Comparison of ENCODE assay signal across 30 mouse cellular contexts in genomic region chr10:88427998-88428397, GRCm38 (mm10). TPM values are rescaled to one million over a fixed set of nuclear protein-coding genes. Genes with fewer than 3 reads are reported as not detected.
DNase-seq lines count a peak whose midpoint lies in the region; ATAC-seq lines count a peak whose summit lies in the region.
"Had no signal": no experiment of that assay in that cellular context is flagged by ENCODE, and none has a peak within 500 bp of the region (broad histone marks: within the 10 kb centered on the region; RNA-seq: fewer than 3 reads in every experiment).

No protein-coding gene starts in this region.

- H3K36me3 ChIP-seq in midbrain, embryonic 16.5 days (ENCODE audit: control insufficient read depth, insufficient read depth, low read length), result peaks cover 33% of the 10 kb centered on the region
- no peaks in the 10 kb centered on the region for H3K36me3 ChIP-seq in heart, embryonic 11.5 days (ENCODE audit: control insufficient read depth, insufficient read depth, low read length)

- H3K4me2 ChIP-seq in midbrain, embryonic 16.5 days (ENCODE audit: low read length), result no peak overlapping the region
- H3K4me2 ChIP-seq in heart, embryonic 11.5 days, result no peak overlapping the region
- H3K4me2 ChIP-seq: embryonic facial prominence, embryonic 13.5 days; forebrain, embryonic 12.5 days; forebrain, embryonic 15.5 days; heart, embryonic 13.5 days; hindbrain, embryonic 12.5 days; hindbrain, embryonic 15.5 days had no signal

- H3K27me3 ChIP-seq in midbrain, embryonic 16.5 days (ENCODE audit: control insufficient read depth, insufficient read depth, low read depth, low read length), result no peaks in the 10 kb centered on the region
- no peaks in the 10 kb centered on the region for H3K27me3 ChIP-seq in heart, embryonic 11.5 days (ENCODE audit: control insufficient read depth, insufficient read depth, low read length)
- H3K27me3 ChIP-seq: CH12.LX; embryonic facial prominence, embryonic 13.5 days; forebrain, embryonic 12.5 days; forebrain, embryonic 15.5 days; heart, embryonic 13.5 days; hindbrain, embryonic 12.5 days; hindbrain, embryonic 15.5 days; Patski had no signal

- H3K9ac ChIP-seq in midbrain, embryonic 16.5 days (ENCODE audit: low read depth, low read length), result no peak overlapping the region
- H3K9ac ChIP-seq in heart, embryonic 11.5 days (ENCODE audit: low read depth, low read length), result no peak overlapping the region
- H3K9ac ChIP-seq: embryonic facial prominence, embryonic 13.5 days; forebrain, embryonic 12.5 days; forebrain, embryonic 15.5 days; heart, embryonic 13.5 days; hindbrain, embryonic 12.5 days; hindbrain, embryonic 15.5 days had no signal

- DNase-seq in 416B (ENCODE audit: low read depth), result peak; percentile 45
- peak; percentile 82 for DNase-seq in CD4-positive helper T cell, adult 2 months (ENCODE audit: low read depth, low spot score)
- DNase-seq in induced T-regulatory cell, adult 2 months (ENCODE audit: low read depth), result peak; percentile 65
- peak; percentile 21 for DNase-seq in naive thymus-derived CD4-positive, alpha-beta T cell, adult 2 months (ENCODE audit: low read depth)
- no peak for DNase-seq in left cerebral cortex, adult 9 months (ENCODE audit: low spot score in 2 of 2)
- DNase-seq in gastrocnemius, adult 18-20 months (ENCODE audit: low spot score), result no peak
- DNase-seq: adrenal gland, adult 8-10 months; adrenal gland, postnatal 25 days; cerebellum, adult 11-12 months; cerebellum, adult 8-10 months; cerebellum, postnatal 10 days; cerebellum, postnatal 36 days; embryo, embryonic 11 days; gastrocnemius, postnatal 10 days; gastrocnemius, postnatal 36 days; heart, postnatal 14 days had no signal

- H3K27ac ChIP-seq in midbrain, embryonic 16.5 days (ENCODE audit: low read length), result no peak overlapping the region
- H3K27ac ChIP-seq in heart, embryonic 11.5 days (ENCODE audit: low read depth, low read length), result no peak overlapping the region
- H3K27ac ChIP-seq: embryonic facial prominence, embryonic 10.5 days; embryonic facial prominence, embryonic 13.5 days; forebrain, embryonic 12.5 days; forebrain, embryonic 15.5 days; heart, embryonic 13.5 days; hindbrain, embryonic 12.5 days; hindbrain, embryonic 15.5 days had no signal

- no peak for ATAC-seq in midbrain, embryonic 16.5 days
- ATAC-seq in heart, embryonic 11.5 days (replicated peaks; ENCODE audit: insufficient number of reproducible peaks, low FRiP score, low TSS enrichment), result no peak
- ATAC-seq: forebrain, embryonic 15.5 days; Patski had no signal

- H3K4me1 ChIP-seq in midbrain, embryonic 16.5 days (ENCODE audit: control insufficient read depth, insufficient read depth, low read length), result no peaks in the 10 kb centered on the region
- H3K4me1 ChIP-seq in heart, embryonic 11.5 days (ENCODE audit: control insufficient read depth, insufficient read depth, low read length), result no peaks in the 10 kb centered on the region
- H3K4me1 ChIP-seq: embryonic facial prominence, embryonic 10.5 days; embryonic facial prominence, embryonic 13.5 days; forebrain, embryonic 12.5 days; forebrain, embryonic 15.5 days; heart, embryonic 13.5 days; hindbrain, embryonic 12.5 days; hindbrain, embryonic 15.5 days had no signal

- 92% methylated on average over 6 of the region's 6 CpGs for WGBS in midbrain, embryonic 16.5 days
- WGBS in heart, embryonic 11.5 days (ENCODE audit: insufficient replicate concordance), result 85% methylated on average over 6 of the region's 6 CpGs

- H3K9me3 ChIP-seq in midbrain, embryonic 16.5 days (replicated peaks; ENCODE audit: control insufficient read depth, low read length, poor library complexity, severe bottlenecking), result no peaks in the 10 kb centered on the region
- H3K9me3 ChIP-seq in heart, embryonic 11.5 days (replicated peaks; ENCODE audit: control insufficient read depth, low read length), result no peaks in the 10 kb centered on the region
- H3K9me3 ChIP-seq: embryonic facial prominence, embryonic 10.5 days; embryonic facial prominence, embryonic 13.5 days; forebrain, embryonic 12.5 days; forebrain, embryonic 15.5 days; G1E; heart, embryonic 13.5 days; hindbrain, embryonic 12.5 days; hindbrain, embryonic 15.5 days had no signal

- no peak overlapping the region for H3K4me3 ChIP-seq in midbrain, embryonic 16.5 days (ENCODE audit: low read depth, low read length)
- no peak overlapping the region for H3K4me3 ChIP-seq in heart, embryonic 11.5 days (ENCODE audit: low read depth, low read length)
- H3K4me3 ChIP-seq: embryonic facial prominence, embryonic 10.5 days; embryonic facial prominence, embryonic 13.5 days; erythroblast, embryonic 14.5 days; forebrain, embryonic 12.5 days; forebrain, embryonic 15.5 days; heart, embryonic 13.5 days; hindbrain, embryonic 12.5 days; hindbrain, embryonic 15.5 days had no signal

RNA-seq across cellular contexts. Expression of gene Sycp3, which starts 31.4 kb away (rescaled TPM):
- polyA plus RNA-seq in midbrain, embryonic 16.5 days (2015; fragmentation: Nextera tagmentation; extraction: Ambion mirVana), result 0.51 and 0.72 TPM in 2 replicates
- total RNA-seq in gastrocnemius, adult 18-20 months (2021), result under 1 TPM in 1 of 2 experiments, not detected in 1; 0.24 TPM
- 0.29 and 0.44 TPM in 2 replicates for polyA plus RNA-seq in heart, embryonic 11.5 days (2014; fragmentation: Nextera tagmentation; extraction: Ambion mirVana)
- total RNA-seq: CH12.LX; gastrocnemius, postnatal 10 days; gastrocnemius, postnatal 36 days; granulocyte monocyte progenitor cell, adult 5-6 weeks; heart, postnatal 14 days had no signal
- polyA plus RNA-seq: erythroblast, embryonic 14.5 days; G1E; hindbrain, embryonic 12.5 days; Patski had no signal

RNA-seq across cellular contexts. Expression of gene Gnptab, which starts 49.1 kb away (rescaled TPM):
- 23.2 and 25.9 TPM in 2 replicates for polyA plus RNA-seq in midbrain, embryonic 16.5 days (2015; fragmentation: Nextera tagmentation; extraction: Ambion mirVana)
- 10 to 100 TPM; 18.8 to 19.9 TPM for total RNA-seq in gastrocnemius, adult 18-20 months (2021)
- polyA plus RNA-seq in heart, embryonic 11.5 days (2014; fragmentation: Nextera tagmentation; extraction: Ambion mirVana), result 8.3 and 8.9 TPM in 2 replicates

RNA-seq across cellular contexts. Expression of gene Dram1, which starts 49.1 kb away (rescaled TPM):
- 0.57 and 0.80 TPM in 2 replicates for polyA plus RNA-seq in midbrain, embryonic 16.5 days (2015; fragmentation: Nextera tagmentation; extraction: Ambion mirVana)
- total RNA-seq in gastrocnemius, adult 18-20 months (2021), result 1 to 10 TPM; 1.4 to 2.9 TPM
- polyA plus RNA-seq in heart, embryonic 11.5 days (2014; fragmentation: Nextera tagmentation; extraction: Ambion mirVana), result 0.39 and 1.1 TPM in 2 replicates
- polyA plus RNA-seq: erythroblast, embryonic 14.5 days; G1E had no signal

Comparison
In these comparisons a context has a peak if more than half of its experiments do, and no peak if none do; other contexts are left out.
1. DNase-seq: peak in 416B (single experiment), CD4-positive helper T cell, adult 2 months (single experiment), induced T-regulatory cell, adult 2 months (single experiment) and naive thymus-derived CD4-positive, alpha-beta T cell, adult 2 months (single experiment); none in left cerebral cortex, adult 9 months (0 of 2) and gastrocnemius, adult 18-20 months (single experiment).